Mouse (Mus musculus) hindbrain, embryonic 15.5 days (tissue): Measurements from ENCODE around the gene Stk32c. TPM values are rescaled to one million over a fixed set of nuclear protein-coding genes. Genes with fewer than 3 reads are reported as not detected.

Source experiments
- ATAC-seq: fragments of 200-750 bp; cut with Nextera tagmentation; 2 replicates; pipeline ENCODE4 v1.8.0; 2017; ENCODE audit warnings: low read depth, moderate number of reproducible peaks, moderate TSS enrichment; ENCODE audit not compliant: low FRiP score
- H3K27ac ChIP-seq: fragments of 300-500 bp; sonication (generic); replicated peaks from 2 replicates; pipeline ENCODE4 v1.5.1; 2015; ENCODE audit warnings: mild to moderate bottlenecking, inconsistent platforms
- H3K27me3 ChIP-seq: fragments of 300-500 bp; sonication (generic); 2 replicates; pipeline ENCODE4 v1.6.1; 2015; ENCODE audit warnings: control low read depth, inconsistent platforms
- H3K36me3 ChIP-seq: fragments of 300-500 bp; sonication (generic); 2 replicates; pipeline ENCODE4 v1.6.1; 2015; ENCODE audit warnings: control low read depth, inconsistent platforms
- H3K4me1 ChIP-seq: fragments of 300-500 bp; sonication (generic); replicated peaks from 2 replicates; pipeline ENCODE4 v1.6.1; 2015; ENCODE audit warnings: control low read depth, inconsistent platforms
- H3K4me2 ChIP-seq: fragments of 300-500 bp; sonication (generic); 2 replicates; pipeline ENCODE4 v1.6.1; 2015; ENCODE audit warnings: moderate library complexity, mild to moderate bottlenecking, inconsistent platforms
- H3K4me3 ChIP-seq: fragments of 300-500 bp; sonication (generic); 2 replicates; pipeline ENCODE4 v1.5.1; 2015; ENCODE audit warnings: mild to moderate bottlenecking, inconsistent platforms
- H3K9ac ChIP-seq: fragments of 300-500 bp; sonication (generic); 2 replicates; pipeline ENCODE4 v1.6.1; 2015; ENCODE audit warnings: inconsistent platforms
- H3K9me3 ChIP-seq: fragments of 300-500 bp; sonication (generic); 2 replicates; pipeline ENCODE4 v1.6.1; 2016; ENCODE audit warnings: control low read depth, inconsistent platforms
- WGBS: fragments of 180-500 bp; shearing (Covaris S2); methylation state at CpG from one replicate; pipeline ENCODE4 v1.1.7; 2015; 5-methylcytosine and 5-hydroxymethylcytosine counted together
- polyA plus RNA-seq: library from polyadenylated mRNA; unstranded; fragments of >200 nt; fragmentation: Nextera tagmentation; extraction: Ambion mirVana; gene quantifications from 2 replicates; pipeline ENCODE4 v1.2.1, GENCODE M21; 2015

Stk32c gene
- polyA plus RNA-seq, 1 experiment from 2014 or later: 3.3 TPM

DNA sequence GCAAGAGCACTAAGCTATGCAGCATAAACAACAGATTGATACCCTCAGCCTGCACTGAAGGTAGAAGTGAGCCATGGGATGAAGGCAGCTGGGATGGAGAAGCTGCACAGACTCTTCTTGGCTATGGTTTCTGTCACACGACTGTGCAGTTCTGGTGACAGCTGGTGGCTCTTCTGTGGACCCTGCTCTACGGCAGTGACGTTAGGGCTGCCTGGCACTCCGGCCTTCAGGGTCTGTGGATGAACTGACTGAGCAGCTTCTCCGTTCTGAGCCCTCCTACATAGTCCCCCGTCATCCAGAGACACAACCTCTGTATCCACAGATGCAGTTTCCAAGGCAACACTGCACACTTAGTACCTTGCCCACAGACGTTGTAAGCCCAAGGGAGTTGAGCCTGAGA, 86.6 kb downstream of the Stk32c start:
- peak; percentile 40; the same call in 1 of the 2 replicates for ATAC-seq
- Histone ChIP-seq H3K27ac (no peak overlapping the region), H3K36me3 (no peaks in the 10 kb centered on the region), H3K27me3 (no peaks in the 10 kb centered on the region), H3K4me1 (peaks cover 21% of the 10 kb centered on the region), H3K4me3 (no peak overlapping the region), H3K9me3 (no peaks in the 10 kb centered on the region), H3K4me2 (no peak overlapping the region), H3K9ac (no peak overlapping the region)
- WGBS: 57% methylated on average over 7 of the region's 7 CpGs

GRCm38 (mm10) chr7:139125881-139126280, 87.2 kb downstream of the Stk32c start:
- no peak for ATAC-seq
- peaks cover 16% of the 10 kb centered on the region for H3K4me1 ChIP-seq
- no peaks in the 10 kb centered on the region for H3K9me3 ChIP-seq
- no peak overlapping the region for H3K4me3 ChIP-seq
- no peak overlapping the region for H3K27ac ChIP-seq
- no peaks in the 10 kb centered on the region for H3K27me3 ChIP-seq
- no peaks in the 10 kb centered on the region for H3K36me3 ChIP-seq
- H3K9ac ChIP-seq: no peak overlapping the region
- WGBS: 94% methylated on average over 4 of the region's 4 CpGs
- no peak overlapping the region for H3K4me2 ChIP-seq

- Histone ChIP-seq H3K9ac (no peak overlapping the region), H3K27me3 (no peaks in the 10 kb centered on the region), H3K4me3 (no peak overlapping the region), H3K4me1 (no peaks in the 10 kb centered on the region), H3K4me2 (no peak overlapping the region), H3K36me3 (no peaks in the 10 kb centered on the region), H3K27ac (no peak overlapping the region), H3K9me3 (no peaks in the 10 kb centered on the region)
- WGBS: 82% methylated on average over 2 of the region's 2 CpGs
- ATAC-seq: peak; percentile 48; the same call in 1 of the 2 replicates
Observed at GRCm38 (mm10) chr7:139119775-139120153, 93.3 kb downstream of the Stk32c start.

DNA sequence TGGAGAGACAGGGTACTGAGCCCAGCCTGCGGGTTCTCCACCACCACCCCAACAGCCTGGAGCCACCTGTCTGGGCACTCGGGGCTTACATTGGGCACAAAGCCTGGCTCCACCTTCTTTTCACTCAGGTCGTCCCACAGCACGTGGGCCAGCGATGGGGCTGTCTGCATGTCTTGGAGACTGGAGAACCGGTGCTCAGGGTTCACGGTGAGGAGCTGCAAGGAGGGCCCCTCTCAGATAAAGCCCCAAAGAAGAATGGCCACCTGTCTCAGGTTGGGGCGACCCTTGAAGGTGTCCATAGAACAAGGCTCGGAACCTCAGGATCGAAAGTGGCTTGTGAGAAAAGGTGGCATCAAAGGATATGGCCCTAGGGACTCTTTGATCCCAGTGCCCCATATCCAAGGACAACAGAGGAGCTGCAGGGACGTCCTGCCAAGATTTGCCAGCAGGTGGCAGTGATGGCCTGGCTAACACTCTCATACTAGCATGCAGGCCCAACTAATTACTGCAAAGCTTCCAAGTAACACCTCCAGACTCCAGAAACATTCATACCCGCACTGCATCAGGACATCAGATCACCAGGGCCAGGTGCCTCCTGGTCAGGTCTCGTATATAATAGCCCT, 93.8 kb downstream of the Stk32c start:
- no peaks in the 10 kb centered on the region for H3K27me3 ChIP-seq
- no peak overlapping the region for H3K9ac ChIP-seq
- no peaks in the 10 kb centered on the region for H3K9me3 ChIP-seq
- ATAC-seq: peak; percentile 83
- H3K4me2 ChIP-seq: no peak overlapping the region
- H3K4me3 ChIP-seq: no peak overlapping the region
- WGBS: 45% methylated on average over 13 of the region's 13 CpGs
- no peak overlapping the region for H3K27ac ChIP-seq
- H3K36me3 ChIP-seq: no peaks in the 10 kb centered on the region
- no peaks in the 10 kb centered on the region for H3K4me1 ChIP-seq

- Histone ChIP-seq H3K36me3 (no peaks in the 10 kb centered on the region), H3K27me3 (no peaks in the 10 kb centered on the region), H3K4me2 (no peak overlapping the region), H3K4me3 (no peak overlapping the region), H3K9ac (no peak overlapping the region), H3K9me3 (no peaks in the 10 kb centered on the region), H3K27ac (no peak overlapping the region), H3K4me1 (no peaks in the 10 kb centered on the region)
- WGBS: 83% methylated on average over 9 of the region's 9 CpGs
- no peak for ATAC-seq
Observed at GRCm38 (mm10) chr7:139107908-139108650, 105.0 kb downstream of the Stk32c start.

DNA sequence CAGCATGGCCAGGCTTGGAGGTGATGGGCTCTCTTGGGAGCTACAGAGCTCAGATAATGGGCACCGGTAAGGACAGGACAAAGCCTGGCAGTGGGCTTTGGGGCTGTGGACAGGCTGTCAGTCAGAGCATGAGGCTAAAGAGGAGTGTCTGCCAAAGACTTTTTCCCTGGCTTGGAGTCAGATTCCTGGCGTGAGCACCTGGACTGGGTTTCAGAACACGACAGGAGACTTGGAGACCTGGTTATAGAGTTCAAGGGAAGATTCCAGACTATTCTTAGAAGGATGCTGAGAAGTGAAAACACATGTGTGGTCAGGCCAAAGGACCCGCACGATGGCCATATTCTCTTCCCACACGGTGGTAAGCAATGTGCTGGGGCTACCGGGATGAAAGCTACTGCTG, 107.4 kb downstream of the Stk32c start:
- WGBS: 76% methylated on average over 7 of the region's 7 CpGs
- no peaks in the 10 kb centered on the region for H3K27me3 ChIP-seq
- H3K27ac ChIP-seq: no peak overlapping the region

GRCm38 (mm10) chr7:139105076-139105475, 108.0 kb downstream of the Stk32c start:
- 82% methylated on average over 5 of the region's 5 CpGs for WGBS
- no peaks in the 10 kb centered on the region for H3K4me1 ChIP-seq
- no peak for ATAC-seq
- no peaks in the 10 kb centered on the region for H3K9me3 ChIP-seq
- no peak overlapping the region for H3K27ac ChIP-seq
- no peak overlapping the region for H3K9ac ChIP-seq
- H3K36me3 ChIP-seq: peaks cover 9% of the 10 kb centered on the region
- no peak overlapping the region for H3K4me2 ChIP-seq
- no peak overlapping the region for H3K4me3 ChIP-seq
- no peaks in the 10 kb centered on the region for H3K27me3 ChIP-seq

More for the DNA sequence above, 107.4 kb downstream of the Stk32c start:
- H3K9ac ChIP-seq: no peak overlapping the region
- peaks cover 3% of the 10 kb centered on the region for H3K36me3 ChIP-seq
- no peak overlapping the region for H3K4me3 ChIP-seq
- no peak overlapping the region for H3K4me2 ChIP-seq
- no peak for ATAC-seq
- H3K9me3 ChIP-seq: no peaks in the 10 kb centered on the region
- no peaks in the 10 kb centered on the region for H3K4me1 ChIP-seq

- no peak overlapping the region for H3K4me3 ChIP-seq
- H3K36me3 ChIP-seq: peaks cover 17% of the 10 kb centered on the region
- 0 out of 2 replicates have a peak overlapping the region, but pooled peaks have one; percentile 25 for H3K27ac ChIP-seq
- H3K27me3 ChIP-seq: no peaks in the 10 kb centered on the region
- no peak overlapping the region for H3K4me2 ChIP-seq
- no peaks in the 10 kb centered on the region for H3K9me3 ChIP-seq
- H3K9ac ChIP-seq: no peak overlapping the region
- ATAC-seq: peak; percentile 30
- 46% methylated on average over 10 of the region's 10 CpGs for WGBS
- H3K4me1 ChIP-seq: no peaks in the 10 kb centered on the region
Observed at GRCm38 (mm10) chr7:139103960-139104381, 109.1 kb downstream of the Stk32c start.

- Histone ChIP-seq H3K4me2 (no peak overlapping the region), H3K9me3 (no peaks in the 10 kb centered on the region), H3K27me3 (no peaks in the 10 kb centered on the region), H3K4me1 (no peaks in the 10 kb centered on the region), H3K27ac (peak overlapping the region; percentile 3; the same call in 1 of the 2 replicates), H3K4me3 (no peak overlapping the region), H3K9ac (no peak overlapping the region), H3K36me3 (peaks cover 32% of the 10 kb centered on the region)
- 61% methylated on average over 3 of the region's 3 CpGs for WGBS
- no peak for ATAC-seq
Observed at GRCm38 (mm10) chr7:139101826-139102225, 111.3 kb downstream of the Stk32c start.

GRCm38 (mm10) chr7:139101286-139101804, 111.8 kb downstream of the Stk32c start:
- Histone ChIP-seq H3K4me3 (no peak overlapping the region), H3K4me2 (no peak overlapping the region), H3K9me3 (no peaks in the 10 kb centered on the region), H3K36me3 (peaks cover 32% of the 10 kb centered on the region), H3K4me1 (no peaks in the 10 kb centered on the region), H3K27ac (0 out of 2 replicates have a peak overlapping the region, but pooled peaks have one; percentile 38), H3K9ac (no peak overlapping the region), H3K27me3 (no peaks in the 10 kb centered on the region)
- 81% methylated on average over 10 of the region's 10 CpGs for WGBS
- no peak for ATAC-seq

GRCm38 (mm10) chr7:139100531-139101095, 112.5 kb downstream of the Stk32c start:
- H3K36me3 ChIP-seq: peaks cover 32% of the 10 kb centered on the region
- WGBS: 68% methylated on average over 12 of the region's 12 CpGs
- no peak overlapping the region for H3K4me2 ChIP-seq
- H3K4me3 ChIP-seq: no peak overlapping the region
- H3K27ac ChIP-seq: no peak overlapping the region
- no peaks in the 10 kb centered on the region for H3K27me3 ChIP-seq
- H3K9me3 ChIP-seq: no peaks in the 10 kb centered on the region
- H3K4me1 ChIP-seq: no peaks in the 10 kb centered on the region
- no peak for ATAC-seq
- H3K9ac ChIP-seq: no peak overlapping the region

DNA sequence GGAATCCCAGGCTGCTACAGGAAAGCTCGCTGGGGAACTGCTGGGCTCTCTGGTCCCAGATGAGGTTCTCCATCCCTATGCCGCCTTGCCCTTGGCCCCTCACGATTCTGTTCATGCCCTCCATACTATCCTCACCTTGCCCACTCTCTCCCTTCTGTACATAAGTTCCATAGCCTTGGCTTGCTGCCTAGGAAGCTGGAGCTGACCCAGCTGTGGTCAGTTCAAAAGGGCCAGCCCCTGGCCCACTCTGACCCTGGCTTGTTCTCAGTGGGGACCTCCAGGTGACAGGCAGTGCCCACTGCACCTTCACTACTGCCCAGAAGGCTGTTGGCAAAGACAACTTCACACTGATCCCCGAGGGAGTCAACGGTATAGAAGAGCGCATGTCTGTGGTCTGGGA, 116.7 kb downstream of the Stk32c start:
- H3K4me3 ChIP-seq: no peak overlapping the region
- H3K9ac ChIP-seq: no peak overlapping the region
- H3K27me3 ChIP-seq: no peaks in the 10 kb centered on the region
- H3K27ac ChIP-seq: no peak overlapping the region
- no peak overlapping the region for H3K4me2 ChIP-seq
- no peak for ATAC-seq
- 91% methylated on average over 6 of the region's 6 CpGs for WGBS
- H3K4me1 ChIP-seq: no peaks in the 10 kb centered on the region
- no peaks in the 10 kb centered on the region for H3K9me3 ChIP-seq
- peaks cover 55% of the 10 kb centered on the region for H3K36me3 ChIP-seq
